Mouse (Mus musculus) naive thymus-derived CD4-positive, alpha-beta T cell, adult 2 months (primary cell): ENCODE measurements around the gene Lrrc40.

Experiments
- DNase-seq: peaks from one replicate; pipeline ENCODE4 v3.0.0-alpha.2; 2011; ENCODE audit warnings: low read depth

The Lrrc40 gene

DNA sequence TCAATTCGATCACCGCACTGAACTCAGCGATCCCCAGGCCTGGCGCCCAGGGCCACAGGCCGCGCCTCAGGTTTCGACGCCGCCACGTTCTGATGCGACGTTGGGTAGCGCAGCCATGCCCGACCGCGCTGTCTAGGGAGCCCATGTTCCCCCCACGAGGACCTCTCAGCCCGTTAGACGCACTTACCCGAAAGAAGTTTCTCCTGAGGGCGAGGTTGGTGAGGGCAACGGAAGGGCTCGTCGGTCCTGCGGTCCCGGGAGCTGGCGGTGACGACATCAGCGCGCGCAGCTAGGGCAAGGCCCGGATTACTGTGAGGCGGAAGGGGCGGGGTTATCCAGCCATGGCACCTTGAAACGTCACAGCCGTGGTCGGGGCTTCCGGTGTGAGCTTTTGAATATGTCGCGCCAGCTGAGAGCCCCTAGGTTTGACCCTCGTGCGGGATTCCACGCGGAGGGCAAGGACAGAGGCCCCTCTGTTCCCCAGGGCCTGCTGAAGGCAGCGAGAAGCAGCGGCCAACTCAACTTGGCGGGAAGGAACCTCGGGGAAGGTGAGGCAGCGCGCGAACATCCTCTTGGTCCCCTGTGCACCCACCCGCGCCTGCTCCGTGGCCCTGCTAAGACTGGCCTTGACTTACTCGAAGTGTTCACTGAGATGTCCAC is at the start of gene Lrrc40, which contains the start of gene Srsf11:
TSS of gene Lrrc40 (plus strand) at position 334 of the 660 bp plus-strand sequence.
TSS of gene Srsf11 (minus strand) at position 311 of the 660 bp plus-strand sequence.
- DNase-seq, result peak; percentile 96

DNA sequence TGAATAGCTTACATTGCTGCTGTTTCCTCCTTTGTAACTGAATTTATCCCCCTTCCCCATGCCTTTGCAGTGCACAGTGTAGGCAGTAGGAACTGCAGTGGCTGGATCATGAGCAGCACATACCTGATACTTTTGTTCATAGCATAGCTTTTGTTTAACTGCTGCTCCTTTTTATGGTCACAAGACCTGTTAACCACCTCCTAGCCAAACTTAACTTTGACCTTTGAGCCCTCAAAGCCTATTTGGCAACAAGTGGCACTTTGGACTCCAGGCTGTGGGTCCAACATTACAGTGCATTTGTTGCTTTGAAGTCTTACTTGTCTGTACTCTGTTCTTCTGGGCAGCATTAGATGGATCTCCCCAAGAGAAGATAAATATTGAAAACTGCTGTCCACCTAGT is 43.1 kb upstream of the Lrrc40 start:
- DNase-seq, result no peak

GRCm38 (mm10) chr3:157995726-157996125 is 40.7 kb upstream of the Lrrc40 start:
- no peak for DNase-seq

- DNase-seq, result no peak
Observed at GRCm38 (mm10) chr3:157998742-157999369, 37.6 kb upstream of the Lrrc40 start.

DNA sequence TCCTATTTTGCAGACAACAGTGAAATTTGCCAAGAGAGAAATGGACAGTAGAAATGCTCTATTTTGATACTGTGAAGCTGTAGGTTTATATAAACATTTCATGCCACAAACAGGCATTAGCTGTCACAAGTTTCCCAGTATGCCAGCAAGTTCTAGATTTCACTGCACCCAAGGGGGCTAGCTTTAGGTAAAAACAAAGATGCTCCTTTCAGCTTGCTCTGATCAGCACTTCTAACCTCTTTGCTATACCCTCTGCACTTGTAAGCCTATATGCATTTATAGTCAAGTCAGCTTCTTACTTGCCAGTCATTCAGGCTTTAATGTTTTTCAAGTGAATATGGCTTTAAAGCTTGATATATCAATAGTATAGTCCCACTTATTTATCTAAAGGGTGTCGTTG is 27.8 kb upstream of the Lrrc40 start:
- DNase-seq, result no peak

GRCm38 (mm10) chr3:158009762-158010320 is 26.6 kb upstream of the Lrrc40 start:
- no peak for DNase-seq

GRCm38 (mm10) chr3:158031371-158031925 is 5.0 kb upstream of the Lrrc40 start:
- DNase-seq, result peak; percentile 93

- DNase-seq, result no peak
Observed at GRCm38 (mm10) chr3:158032106-158032505, 4.4 kb upstream of the Lrrc40 start.

DNA sequence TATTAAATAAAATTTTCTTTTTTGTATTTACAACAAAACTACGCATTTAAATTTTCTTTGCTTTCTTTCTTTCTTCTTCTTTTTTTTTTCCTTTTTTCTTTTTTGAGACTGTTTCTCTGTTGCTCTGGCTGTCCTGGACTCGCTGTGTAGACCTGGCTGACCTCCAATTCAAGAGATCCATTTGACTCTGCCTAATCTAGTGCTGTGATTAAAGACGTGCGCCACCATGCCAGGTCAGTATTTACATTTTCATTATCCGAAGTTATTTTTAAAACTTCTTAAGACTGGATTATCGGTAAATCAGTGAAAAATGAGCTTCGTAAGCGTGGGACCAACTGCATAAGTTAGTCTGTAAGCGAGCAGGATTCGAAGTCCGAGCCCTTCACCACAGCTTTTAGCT is 596 bp upstream of the Lrrc40 start:
- DNase-seq, result no peak

- DNase-seq, result no peak
Observed at GRCm38 (mm10) chr3:158038106-158038505, 1.6 kb downstream of the Lrrc40 start.

- DNase-seq, result no peak
Observed at GRCm38 (mm10) chr3:158040755-158041154, 4.3 kb downstream of the Lrrc40 start.

- DNase-seq, result no peak
Observed at GRCm38 (mm10) chr3:158049508-158049907, 13.0 kb downstream of the Lrrc40 start.

- DNase-seq, result no peak
Observed at GRCm38 (mm10) chr3:158060621-158061291, 24.3 kb downstream of the Lrrc40 start.

DNA sequence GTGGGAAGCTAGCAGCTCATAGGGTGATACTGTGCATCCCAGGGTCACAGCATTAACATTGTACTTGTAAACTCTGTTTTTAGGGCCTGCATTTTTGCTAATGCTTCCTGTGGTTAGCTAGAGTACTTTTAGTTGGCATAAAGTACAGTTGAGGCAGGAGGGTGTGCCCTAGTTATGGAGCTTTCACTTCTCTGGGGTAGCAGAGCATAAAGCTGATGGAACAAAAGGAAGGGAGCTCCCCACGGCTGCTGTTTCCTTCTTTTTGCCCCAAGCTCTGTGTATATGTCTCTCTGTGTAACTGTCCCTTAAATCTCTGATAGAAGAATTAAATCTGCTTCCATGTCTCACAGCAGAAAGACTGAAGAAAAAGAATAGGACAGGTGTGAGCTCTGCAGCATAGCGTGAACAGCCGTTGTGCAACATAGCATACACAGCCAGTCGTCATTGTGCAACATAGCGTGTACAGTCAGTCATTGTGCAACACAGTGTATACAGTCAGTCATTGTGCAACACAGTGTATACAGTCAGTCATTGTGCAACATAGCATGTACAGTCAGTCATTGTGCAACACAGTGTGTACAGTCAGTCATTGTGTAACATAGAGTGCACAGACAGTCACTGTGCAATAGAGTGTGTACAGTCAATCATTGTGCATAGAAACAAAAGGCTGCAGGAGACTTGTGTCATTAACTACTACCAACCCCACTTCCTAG is 25.5 kb downstream of the Lrrc40 start:
- DNase-seq, result no peak

DNA sequence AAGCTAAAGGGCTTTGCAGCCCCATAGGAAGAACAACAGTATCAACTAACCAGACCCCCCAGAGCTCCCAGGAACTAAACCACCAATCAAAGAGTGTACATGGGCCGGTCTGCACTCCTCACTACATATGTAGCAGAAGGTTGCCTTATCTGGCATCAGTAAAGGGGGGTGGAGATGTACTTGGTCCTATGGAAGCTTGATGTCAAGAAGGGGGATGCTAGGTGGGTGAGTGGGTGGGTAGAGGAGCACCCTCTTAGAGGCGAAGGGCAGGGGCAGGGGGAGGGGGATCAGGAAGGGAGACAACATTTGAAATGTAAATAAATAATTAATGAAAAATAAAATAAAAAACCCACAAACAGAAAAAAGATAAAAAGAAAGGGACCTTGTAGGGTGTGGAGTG is 28.8 kb downstream of the Lrrc40 start:
- no peak for DNase-seq

DNA sequence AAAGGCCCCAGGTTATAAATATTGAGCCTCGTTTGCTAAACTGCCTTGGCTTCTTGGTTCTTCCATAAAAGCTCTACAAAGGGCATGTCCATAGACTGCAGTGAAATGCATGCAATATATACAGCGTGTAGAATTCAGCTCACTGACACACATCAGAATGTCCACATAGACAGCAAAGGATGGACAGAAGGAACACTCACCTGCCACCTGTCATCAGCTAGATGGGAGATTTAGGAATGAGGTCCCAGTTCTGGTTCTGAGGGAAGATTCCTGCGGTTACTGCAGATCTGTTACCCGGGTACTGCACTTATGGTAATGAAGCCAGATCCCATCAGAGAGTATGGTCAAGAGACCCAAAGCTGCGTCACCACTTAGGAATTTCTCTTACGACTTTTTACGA is 31.5 kb downstream of the Lrrc40 start:
- no peak for DNase-seq

DNA sequence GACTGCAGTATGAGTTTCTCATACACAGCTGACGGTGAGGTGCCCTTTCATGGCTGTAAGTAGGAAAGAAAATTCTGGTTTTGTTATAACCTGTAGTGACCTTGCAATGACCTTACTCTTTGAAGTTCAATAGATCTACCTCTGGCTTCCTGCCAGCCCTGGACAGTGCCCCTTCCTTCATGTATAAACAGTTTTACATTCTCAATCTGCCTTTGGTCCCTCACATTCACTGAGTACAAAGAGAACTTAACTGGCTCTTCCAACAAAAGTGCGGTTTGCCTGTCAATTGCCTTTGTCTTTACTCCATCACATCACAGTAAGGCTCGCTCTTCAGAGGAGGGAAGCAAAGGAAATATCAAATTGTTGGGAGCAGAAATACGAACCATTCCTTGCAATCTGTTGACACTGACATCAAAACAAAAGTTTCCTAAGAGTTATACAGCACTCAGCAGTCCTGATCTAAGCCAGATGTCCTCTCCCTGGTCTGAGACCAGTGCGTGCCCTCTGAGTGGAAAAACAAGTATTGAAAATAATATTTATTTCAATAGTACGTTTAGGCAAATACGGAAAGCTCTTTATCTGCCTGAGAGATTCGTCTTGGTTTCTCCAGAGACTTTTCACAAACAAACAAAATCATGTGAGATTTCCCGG is 32.3 kb downstream of the Lrrc40 start:
- DNase-seq, result no peak

- DNase-seq, result no peak
Observed at GRCm38 (mm10) chr3:158075004-158075403, 38.5 kb downstream of the Lrrc40 start.

DNA sequence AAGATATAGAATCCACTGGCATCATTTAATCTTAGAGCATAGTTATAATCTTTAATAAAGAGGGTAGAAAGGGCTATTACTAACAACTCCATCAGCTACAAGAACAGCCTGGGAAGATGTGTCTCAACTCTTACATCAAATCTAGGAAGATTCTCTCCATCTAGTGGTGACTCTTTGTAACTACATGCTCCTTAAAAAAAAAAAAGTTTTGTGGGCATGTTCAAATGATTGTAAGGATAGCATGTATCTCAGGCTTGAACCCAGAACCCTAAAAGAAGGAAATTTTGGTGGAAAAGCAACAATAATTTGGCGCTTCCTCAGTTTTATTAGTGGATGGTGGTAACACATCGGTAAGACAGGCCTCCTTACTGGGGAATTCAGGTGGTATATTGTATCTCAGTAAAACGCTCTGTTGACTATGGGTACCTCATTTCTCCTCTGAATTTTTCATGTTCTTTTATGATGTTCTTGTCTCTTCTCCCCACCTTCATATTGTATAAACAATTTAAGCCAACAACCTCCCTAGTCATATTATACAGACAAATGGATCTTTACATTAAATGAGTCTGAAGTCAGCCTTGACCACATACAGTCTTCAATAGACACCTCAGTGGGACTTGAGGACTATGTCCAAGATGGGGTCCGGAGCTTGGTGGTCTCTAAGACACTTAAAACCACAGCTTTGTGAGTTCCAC is 40.4 kb downstream of the Lrrc40 start:
- DNase-seq, result peak; percentile 53

- no peak for DNase-seq
Observed at GRCm38 (mm10) chr3:158077380-158077772, 40.9 kb downstream of the Lrrc40 start.

DNA sequence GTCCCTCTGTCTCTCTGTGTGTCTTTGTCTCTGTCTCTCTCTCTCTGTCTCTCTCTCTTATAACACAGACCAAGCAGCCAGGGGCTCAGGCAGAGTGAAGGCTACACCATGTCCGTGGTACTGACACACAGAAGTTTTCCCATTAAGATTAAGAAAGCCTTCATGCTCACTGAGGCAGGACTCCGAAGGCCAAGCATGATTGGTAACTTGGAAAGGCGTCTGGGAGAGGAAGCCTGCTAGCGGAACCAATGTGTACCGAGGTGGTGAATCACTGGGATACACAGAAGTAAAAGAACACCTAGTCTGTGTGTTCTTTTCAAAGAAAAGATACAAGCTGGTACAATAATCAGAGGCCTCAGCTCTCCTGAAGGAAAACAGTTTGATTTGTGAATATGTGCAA is 41.4 kb downstream of the Lrrc40 start:
- no peak for DNase-seq
